Mouse (Mus musculus): Measurements from ENCODE around the gene Gm45208.

GRCm38 (mm10) chrX:7764657-7765280, 42.7 kb downstream of the Gm45208 start:
- TF ChIP-seq FLI1 (IDR thresholded peaks at IDR 0.05; ENCODE audit: low read length) (no peak), GATA1 (IDR thresholded peaks at IDR 0.05; ENCODE audit: borderline replicate concordance, low read length) (no peak)
